9 mouse cellular contexts compared by ENCODE assay signal in the genomic region with DNA sequence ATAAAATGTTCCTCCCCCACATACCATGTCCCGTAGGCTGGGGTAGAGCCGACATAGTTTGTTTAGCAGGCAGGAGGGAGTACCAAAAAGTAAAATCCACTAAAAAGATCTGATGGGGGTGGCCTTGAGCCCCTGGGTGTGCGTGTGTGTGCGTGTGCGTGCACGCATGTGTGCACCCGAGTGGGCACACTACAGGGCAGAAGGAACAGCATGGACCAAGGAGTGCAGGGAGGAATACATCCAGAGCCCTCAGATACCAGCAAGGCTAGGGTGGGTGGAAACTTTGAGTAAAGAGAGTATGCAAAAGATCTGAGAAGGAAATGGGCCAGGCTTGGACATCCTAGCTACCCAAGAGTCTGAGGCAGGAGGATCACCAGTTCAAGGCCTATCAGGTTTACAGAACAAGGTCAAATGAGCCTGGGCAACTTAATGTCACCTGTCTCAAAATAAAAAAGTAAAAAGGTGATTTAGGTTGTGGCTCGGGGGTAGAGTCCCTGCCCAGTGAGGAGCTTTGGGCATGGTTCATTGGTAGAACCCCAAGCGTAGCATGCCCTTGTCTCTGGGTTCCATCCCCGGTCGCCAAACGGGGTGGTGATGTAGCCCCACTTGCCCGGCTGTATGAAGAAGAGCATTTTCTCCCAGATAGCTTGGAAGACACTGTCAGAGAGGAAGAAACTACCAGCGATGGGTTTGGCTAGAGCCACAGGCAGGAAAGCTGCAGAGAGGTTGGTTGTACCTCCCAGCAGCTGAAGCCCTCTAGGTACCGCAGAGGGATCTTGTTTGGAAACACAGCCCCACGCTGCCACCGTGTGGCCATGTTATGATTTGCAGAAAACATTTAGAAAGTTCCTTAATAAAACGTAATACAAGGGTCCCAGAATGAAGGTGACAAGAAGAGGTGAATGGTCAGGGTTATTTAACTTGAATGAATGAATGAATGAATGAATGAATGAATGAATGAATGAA. TPM values are rescaled to one million over a fixed set of nuclear protein-coding genes. Genes with fewer than 3 reads are reported as not detected.
DNase-seq lines count a peak whose midpoint lies in the region; ATAC-seq and TF ChIP-seq lines count a peak whose summit lies in the region.
"Had no signal": no experiment of that assay in that cellular context is flagged by ENCODE, and none has a peak within 500 bp of the region (broad histone marks: within the 10 kb centered on the region; RNA-seq: fewer than 3 reads in every experiment).

No protein-coding gene starts in this region.

- H3K4me3 ChIP-seq in heart, embryonic 11.5 days (ENCODE audit: low read depth, low read length) = no peak overlapping the region
- no peak overlapping the region for H3K4me3 ChIP-seq in forebrain, embryonic 11.5 days (ENCODE audit: low read depth, low read length)
- H3K4me3 ChIP-seq in hindbrain, embryonic 16.5 days (ENCODE audit: low read length) = no peak overlapping the region
- no peak overlapping the region for H3K4me3 ChIP-seq in midbrain, embryonic 11.5 days (ENCODE audit: low read depth, low read length)
- no peak overlapping the region for H3K4me3 ChIP-seq in small intestine, adult 2 months (ENCODE audit: low read depth, low read length)
- H3K4me3 ChIP-seq: stomach, embryonic 15.5 days had no signal

- no peak overlapping the region for H3K27ac ChIP-seq in heart, embryonic 11.5 days (ENCODE audit: low read depth, low read length)
- H3K27ac ChIP-seq in forebrain, embryonic 11.5 days (ENCODE audit: low read depth, low read length) = no peak overlapping the region
- no peak overlapping the region for H3K27ac ChIP-seq in hindbrain, embryonic 16.5 days (ENCODE audit: low read depth, low read length)
- no peak overlapping the region for H3K27ac ChIP-seq in midbrain, embryonic 11.5 days (ENCODE audit: low read depth, low read length)
- H3K27ac ChIP-seq in small intestine, adult 2 months (ENCODE audit: insufficient read depth, low read depth, low read length) = no peak overlapping the region
- H3K27ac ChIP-seq: stomach, embryonic 15.5 days had no signal

- no peak for ATAC-seq in heart, embryonic 11.5 days (replicated peaks; ENCODE audit: insufficient number of reproducible peaks, low FRiP score, low TSS enrichment)
- peak; percentile 30; the same call in 1 of the 2 replicates for ATAC-seq in forebrain, embryonic 11.5 days (replicated peaks; ENCODE audit: low FRiP score)
- ATAC-seq in hindbrain, embryonic 16.5 days = peak; percentile 82
- ATAC-seq in midbrain, embryonic 11.5 days (ENCODE audit: low FRiP score) = peak; percentile 50; the same call in 1 of the 2 replicates

- TF ChIP-seq CTCF in small intestine, adult 2 months (IDR thresholded peaks at IDR 0.05; ENCODE audit: extremely low read depth, insufficient read length, insufficient replicate concordance, low read depth, low read length) = peak; percentile 77; the same call in 1 of the 2 replicates

- no peak for DNase-seq in heart, postnatal 25 days (ENCODE audit: low spot score)
- peak; percentile 55 for DNase-seq in brain, embryonic 18.5 days (ENCODE audit: low read depth, low spot score)
- DNase-seq in forebrain, embryonic 11.5 days (ENCODE audit: low spot score) = peak; percentile 88
- DNase-seq in left cerebral cortex, postnatal 14 days (ENCODE audit: low spot score in 2 of 2) = peak; percentile 81 to 87
- peak; percentile 97 for DNase-seq in midbrain, embryonic 11.5 days (ENCODE audit: low spot score, missing footprints)

- intact Hi-C loops in heart, postnatal 25 days (cut with DNase I) = loop anchor here (1.0 kb wide), 2 partner anchors 39 to 59 kb away; no protein-coding TSS in a partner anchor
- intact Hi-C loops in left cerebral cortex, postnatal 14 days (cut with DNase I) = loop anchor here (5.0 kb wide), 2 partner anchors 58 to 92 kb away; no protein-coding TSS in a partner anchor

- no peaks in the 10 kb centered on the region for H3K9me3 ChIP-seq in heart, embryonic 11.5 days (replicated peaks; ENCODE audit: control insufficient read depth, low read length)
- no peaks in the 10 kb centered on the region for H3K9me3 ChIP-seq in forebrain, embryonic 11.5 days (ENCODE audit: control insufficient read depth, low read length)
- H3K9me3 ChIP-seq in hindbrain, embryonic 16.5 days (ENCODE audit: control insufficient read depth, low read length) = no peaks in the 10 kb centered on the region
- no peaks in the 10 kb centered on the region for H3K9me3 ChIP-seq in midbrain, embryonic 11.5 days (ENCODE audit: control insufficient read depth, low read length)
- H3K9me3 ChIP-seq: stomach, embryonic 15.5 days had no signal

- 48% methylated on average over 18 of the region's 18 CpGs for WGBS in heart, embryonic 11.5 days (ENCODE audit: insufficient replicate concordance)
- WGBS in forebrain, embryonic 11.5 days = 54% methylated on average over 18 of the region's 18 CpGs
- 55% methylated on average over 18 of the region's 18 CpGs for WGBS in hindbrain, embryonic 16.5 days
- WGBS in midbrain, embryonic 11.5 days = 54% methylated on average over 18 of the region's 18 CpGs
- 55% methylated on average over 18 of the region's 18 CpGs for WGBS in small intestine, adult 2 months

- no peak for TF ChIP-seq POLR2A in small intestine, adult 2 months (IDR thresholded peaks at IDR 0.05; ENCODE audit: low read depth, low read length)

- H3K27me3 ChIP-seq in heart, embryonic 11.5 days (ENCODE audit: control insufficient read depth, insufficient read depth, low read length) = no peaks in the 10 kb centered on the region
- no peaks in the 10 kb centered on the region for H3K27me3 ChIP-seq in forebrain, embryonic 11.5 days (ENCODE audit: control insufficient read depth, insufficient read depth, low read length)
- no peaks in the 10 kb centered on the region for H3K27me3 ChIP-seq in hindbrain, embryonic 16.5 days (replicated peaks; ENCODE audit: control insufficient read depth, insufficient read depth, low read length)
- H3K27me3 ChIP-seq in midbrain, embryonic 11.5 days (ENCODE audit: control insufficient read depth, insufficient read depth, low read length) = no peaks in the 10 kb centered on the region
- no peaks in the 10 kb centered on the region for H3K27me3 ChIP-seq in small intestine, adult 2 months (ENCODE audit: control insufficient read depth, insufficient read depth, low read length)
- H3K27me3 ChIP-seq: stomach, embryonic 15.5 days had no signal

- no peaks in the 10 kb centered on the region for H3K4me1 ChIP-seq in heart, embryonic 11.5 days (ENCODE audit: control insufficient read depth, insufficient read depth, low read length)
- H3K4me1 ChIP-seq in forebrain, embryonic 11.5 days (replicated peaks; ENCODE audit: control insufficient read depth, insufficient read depth, low read length) = 0 out of 2 replicates have a peak, but pooled peaks cover 2% of the 10 kb centered on the region
- peaks cover 2% of the 10 kb centered on the region; the same call in 1 of the 2 replicates for H3K4me1 ChIP-seq in hindbrain, embryonic 16.5 days (ENCODE audit: control insufficient read depth, insufficient read depth, low read depth, low read length)
- H3K4me1 ChIP-seq in midbrain, embryonic 11.5 days (ENCODE audit: control insufficient read depth, insufficient read depth, low read length) = no peaks in the 10 kb centered on the region
- peaks cover 6% of the 10 kb centered on the region; the same call in 1 of the 2 replicates for H3K4me1 ChIP-seq in small intestine, adult 2 months (ENCODE audit: control insufficient read depth, insufficient read depth, insufficient read length, low read length)
- H3K4me1 ChIP-seq: stomach, embryonic 15.5 days had no signal

- no peaks in the 10 kb centered on the region for H3K36me3 ChIP-seq in heart, embryonic 11.5 days (ENCODE audit: control insufficient read depth, insufficient read depth, low read length)
- H3K36me3 ChIP-seq in forebrain, embryonic 11.5 days (ENCODE audit: control insufficient read depth, insufficient read depth, low read length) = no peaks in the 10 kb centered on the region
- H3K36me3 ChIP-seq in hindbrain, embryonic 16.5 days (ENCODE audit: control insufficient read depth, insufficient read depth, low read length) = no peaks in the 10 kb centered on the region
- H3K36me3 ChIP-seq in midbrain, embryonic 11.5 days (ENCODE audit: control insufficient read depth, insufficient read depth, low read length) = no peaks in the 10 kb centered on the region
- H3K36me3 ChIP-seq in small intestine, adult 2 months (ENCODE audit: control insufficient read depth, insufficient read depth, low read length) = no peaks in the 10 kb centered on the region
- H3K36me3 ChIP-seq: stomach, embryonic 15.5 days had no signal

- peak overlapping the region; percentile 19; the same call in 1 of the 2 replicates for H3K9ac ChIP-seq in heart, embryonic 11.5 days (ENCODE audit: low read depth, low read length)
- H3K9ac ChIP-seq in forebrain, embryonic 11.5 days (ENCODE audit: low read length) = no peak overlapping the region
- no peak overlapping the region for H3K9ac ChIP-seq in hindbrain, embryonic 16.5 days (ENCODE audit: low read depth, low read length)
- H3K9ac ChIP-seq in midbrain, embryonic 11.5 days (ENCODE audit: low read length) = no peak overlapping the region
- H3K9ac ChIP-seq: stomach, embryonic 15.5 days had no signal

- no peak overlapping the region for H3K4me2 ChIP-seq in heart, embryonic 11.5 days
- no peak overlapping the region for H3K4me2 ChIP-seq in forebrain, embryonic 11.5 days (ENCODE audit: low read depth, low read length, severe bottlenecking)
- 0 out of 2 replicates have a peak overlapping the region, but pooled peaks have one; percentile 13 for H3K4me2 ChIP-seq in hindbrain, embryonic 16.5 days (ENCODE audit: low read length)
- H3K4me2 ChIP-seq in midbrain, embryonic 11.5 days = no peak overlapping the region
- H3K4me2 ChIP-seq: stomach, embryonic 15.5 days had no signal

RNA-seq across cellular contexts. Expression of a gene that starts 7.0 kb away (rescaled TPM):
- polyA plus RNA-seq in heart, embryonic 11.5 days (2014; fragmentation: Nextera tagmentation; extraction: Ambion mirVana) = 48.5 and 53.4 TPM in 2 replicates
- total RNA-seq in heart, postnatal 25 days (2021) = 10 to 100 TPM; 40.7 to 48.4 TPM
- 72.3 and 76.4 TPM in 2 replicates for polyA plus RNA-seq in forebrain, embryonic 11.5 days (2014; fragmentation: Nextera tagmentation; extraction: Ambion mirVana)
- polyA plus RNA-seq in hindbrain, embryonic 16.5 days (2015; fragmentation: Nextera tagmentation; extraction: Ambion mirVana) = 62.0 and 66.1 TPM in 2 replicates
- 10 to 100 TPM; 51.0 to 60.7 TPM for total RNA-seq in left cerebral cortex, postnatal 14 days (2021)
- 63.8 and 69.6 TPM in 2 replicates for polyA plus RNA-seq in midbrain, embryonic 11.5 days (2014; fragmentation: Nextera tagmentation; extraction: Ambion mirVana)
- polyA plus RNA-seq in small intestine, adult 2 months (2012; rRNA removed) = 174 and 295 TPM in 2 replicates

RNA-seq across cellular contexts. Expression of a gene that starts 11.5 kb away (rescaled TPM):
- polyA plus RNA-seq in heart, embryonic 11.5 days (2014; fragmentation: Nextera tagmentation; extraction: Ambion mirVana) = 0.70 TPM in 1 of 2 replicates, not detected in the other
- total RNA-seq in heart, postnatal 25 days (2021) = under 1 TPM; 0.31 to 0.64 TPM
- polyA plus RNA-seq in forebrain, embryonic 11.5 days (2014; fragmentation: Nextera tagmentation; extraction: Ambion mirVana) = 0.68 and 0.92 TPM in 2 replicates
- polyA plus RNA-seq in hindbrain, embryonic 16.5 days (2015; fragmentation: Nextera tagmentation; extraction: Ambion mirVana) = 1.1 and 1.6 TPM in 2 replicates
- total RNA-seq in left cerebral cortex, postnatal 14 days (2021) = not detected
- polyA plus RNA-seq in midbrain, embryonic 11.5 days (2014; fragmentation: Nextera tagmentation; extraction: Ambion mirVana) = 0.21 and 0.33 TPM in 2 replicates
- 6.4 and 11.1 TPM in 2 replicates for polyA plus RNA-seq in small intestine, adult 2 months (2012; rRNA removed)

RNA-seq across cellular contexts. Expression of a gene that starts 12.1 kb away (rescaled TPM):
- 40.1 and 43.1 TPM in 2 replicates for polyA plus RNA-seq in heart, embryonic 11.5 days (2014; fragmentation: Nextera tagmentation; extraction: Ambion mirVana)
- total RNA-seq in heart, postnatal 25 days (2021) = 10 to 100 TPM; 12.5 to 12.8 TPM
- 124 and 133 TPM in 2 replicates for polyA plus RNA-seq in forebrain, embryonic 11.5 days (2014; fragmentation: Nextera tagmentation; extraction: Ambion mirVana)
- polyA plus RNA-seq in hindbrain, embryonic 16.5 days (2015; fragmentation: Nextera tagmentation; extraction: Ambion mirVana) = 20.5 and 26.3 TPM in 2 replicates
- 1 to 10 TPM; 4.2 to 7.0 TPM for total RNA-seq in left cerebral cortex, postnatal 14 days (2021)
- 51.8 and 58.5 TPM in 2 replicates for polyA plus RNA-seq in midbrain, embryonic 11.5 days (2014; fragmentation: Nextera tagmentation; extraction: Ambion mirVana)
- polyA plus RNA-seq in small intestine, adult 2 months (2012; rRNA removed) = 27.3 and 46.9 TPM in 2 replicates

RNA-seq across cellular contexts. Expression of a gene that starts 28.8 kb away (rescaled TPM):
- polyA plus RNA-seq in heart, embryonic 11.5 days (2014; fragmentation: Nextera tagmentation; extraction: Ambion mirVana) = not detected in 2 replicates
- total RNA-seq in heart, postnatal 25 days (2021) = under 1 TPM; 0.18 to 0.53 TPM
- polyA plus RNA-seq in forebrain, embryonic 11.5 days (2014; fragmentation: Nextera tagmentation; extraction: Ambion mirVana) = 0.13 and 0.23 TPM in 2 replicates
- polyA plus RNA-seq in hindbrain, embryonic 16.5 days (2015; fragmentation: Nextera tagmentation; extraction: Ambion mirVana) = not detected in 2 replicates
- under 1 TPM in 1 of 2 experiments, not detected in 1; 0.15 TPM for total RNA-seq in left cerebral cortex, postnatal 14 days (2021)
- polyA plus RNA-seq in midbrain, embryonic 11.5 days (2014; fragmentation: Nextera tagmentation; extraction: Ambion mirVana) = 0.07 TPM in 1 of 2 replicates, not detected in the other
- 8.6 and 18.7 TPM in 2 replicates for polyA plus RNA-seq in small intestine, adult 2 months (2012; rRNA removed)

RNA-seq across cellular contexts. Expression of a gene that starts 29.7 kb away (rescaled TPM):
- polyA plus RNA-seq in heart, embryonic 11.5 days (2014; fragmentation: Nextera tagmentation; extraction: Ambion mirVana) = 0.07 and 0.23 TPM in 2 replicates
- total RNA-seq in heart, postnatal 25 days (2021) = 1 to 10 TPM; 1.9 to 2.3 TPM
- 1.8 and 2.0 TPM in 2 replicates for polyA plus RNA-seq in forebrain, embryonic 11.5 days (2014; fragmentation: Nextera tagmentation; extraction: Ambion mirVana)
- polyA plus RNA-seq in hindbrain, embryonic 16.5 days (2015; fragmentation: Nextera tagmentation; extraction: Ambion mirVana) = 6.4 and 8.5 TPM in 2 replicates
- 10 to 100 TPM; 74.2 to 75.5 TPM for total RNA-seq in left cerebral cortex, postnatal 14 days (2021)
- polyA plus RNA-seq in midbrain, embryonic 11.5 days (2014; fragmentation: Nextera tagmentation; extraction: Ambion mirVana) = 0.86 and 1.3 TPM in 2 replicates
- polyA plus RNA-seq in small intestine, adult 2 months (2012; rRNA removed) = 3.1 and 3.4 TPM in 2 replicates
